Mouse (Mus musculus) megakaryocyte, embryonic 14.5 days (primary cell): ENCODE data around the gene Med21.

ENCODE experiments used
- FLI1 ChIP-seq: IDR thresholded peaks from 2 replicates; pipeline ENCODE4 v1.6.1; 2012; ENCODE audit warnings: low read length, inconsistent platforms, mixed read lengths
- GATA1 ChIP-seq: IDR thresholded peaks from 3 replicates; pipeline ENCODE4 v1.6.1; 2012; ENCODE audit warnings: mixed read lengths, low read length, inconsistent platforms, borderline replicate concordance

GRCm38 (mm10) chr6:146660591-146660990 is 18.2 kb downstream of the Med21 start:
- no peak for TF ChIP-seq GATA1
- TF ChIP-seq FLI1: no peak
